Mouse (Mus musculus): Measurements from ENCODE around the gene Anapc5. TPM values are rescaled to one million over a fixed set of nuclear protein-coding genes. Genes with fewer than 3 reads are reported as not detected.

The Anapc5 gene
- polyA plus RNA-seq, 1 experiment from 2014 or later, result 293 TPM

GRCm38 (mm10) chr5:122763271-122764031, 57.7 kb downstream of the Anapc5 start:
- no peak for ATAC-seq (ENCODE audit: extremely low read depth, insufficient number of reproducible peaks, low FRiP score, low TSS enrichment)
- Histone ChIP-seq H3K9me3 (no peaks in the 10 kb centered on the region), H3K27ac (replicated peaks) (peak overlapping the region; percentile 70), H3K36me3 (peaks cover 13% of the 10 kb centered on the region), H3K9ac (peak overlapping the region; percentile 69), H3K4me1 (peaks cover 33% of the 10 kb centered on the region), H3K27me3 (replicated peaks) (no peaks in the 10 kb centered on the region), H3K4me2 (peak overlapping the region; percentile 51), H3K4me3 (0 out of 2 replicates have a peak overlapping the region, but pooled peaks have one; percentile 9)
- WGBS, result 53% methylated on average over 29 of the region's 29 CpGs

DNA sequence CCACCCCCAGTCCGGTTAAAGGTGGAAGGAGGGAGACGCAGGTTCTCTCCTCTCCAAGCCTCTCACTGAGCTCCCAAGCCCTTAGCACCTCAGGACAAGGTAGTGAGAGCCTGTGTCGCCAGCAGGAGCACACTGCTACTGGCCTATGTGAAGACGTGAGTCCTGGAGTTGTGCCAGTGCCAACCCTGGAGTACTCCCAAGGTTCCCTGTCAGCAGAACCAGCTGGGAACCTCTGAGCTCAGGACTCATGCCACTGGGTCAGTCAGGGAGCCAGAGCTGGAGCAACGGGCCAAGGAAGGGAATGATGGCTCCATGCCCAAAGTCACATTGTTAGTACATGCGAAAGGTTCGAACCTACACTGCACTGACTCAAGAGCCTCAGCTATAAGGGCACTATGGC, 64.5 kb downstream of the Anapc5 start:
- Histone ChIP-seq H3K4me1 (peaks cover 12% of the 10 kb centered on the region), H3K27ac (replicated peaks) (no peak overlapping the region), H3K9me3 (no peaks in the 10 kb centered on the region; the same call in 1 of the 2 replicates), H3K27me3 (replicated peaks) (no peaks in the 10 kb centered on the region), H3K4me3 (no peak overlapping the region), H3K36me3 (peaks cover 53% of the 10 kb centered on the region), H3K4me2 (no peak overlapping the region), H3K9ac (no peak overlapping the region)
- WGBS, result 79% methylated on average over 7 of the region's 7 CpGs
- no peak for ATAC-seq (ENCODE audit: extremely low read depth, insufficient number of reproducible peaks, low FRiP score, low TSS enrichment)

DNA sequence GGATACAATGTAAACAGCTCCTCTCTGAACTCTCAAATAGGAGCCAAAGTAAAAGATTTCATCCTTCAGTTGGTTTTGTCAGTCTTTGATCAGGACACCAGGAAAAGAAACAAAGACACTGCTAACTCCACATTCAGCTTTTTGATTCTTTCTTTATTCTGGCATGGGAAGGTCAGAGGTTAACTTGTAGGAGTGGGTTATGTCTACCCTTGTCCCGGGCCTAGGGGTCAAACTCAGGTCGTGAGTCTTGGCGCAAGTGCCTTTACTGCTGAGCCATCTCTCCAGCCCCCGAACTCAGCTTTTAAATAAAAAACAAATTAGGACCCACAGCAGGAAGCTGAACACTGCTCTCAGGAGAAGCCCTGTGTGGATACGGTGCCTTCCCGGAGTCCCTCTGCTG, 65.0 kb downstream of the Anapc5 start:
- Histone ChIP-seq H3K9me3 (no peaks in the 10 kb centered on the region; the same call in 1 of the 2 replicates), H3K27ac (replicated peaks) (no peak overlapping the region), H3K27me3 (replicated peaks) (no peaks in the 10 kb centered on the region), H3K36me3 (peaks cover 55% of the 10 kb centered on the region), H3K9ac (no peak overlapping the region), H3K4me2 (no peak overlapping the region), H3K4me1 (peaks cover 7% of the 10 kb centered on the region), H3K4me3 (no peak overlapping the region)
- 80% methylated on average over 6 of the region's 6 CpGs for WGBS
- ATAC-seq (ENCODE audit: extremely low read depth, insufficient number of reproducible peaks, low FRiP score, low TSS enrichment), result no peak

DNA sequence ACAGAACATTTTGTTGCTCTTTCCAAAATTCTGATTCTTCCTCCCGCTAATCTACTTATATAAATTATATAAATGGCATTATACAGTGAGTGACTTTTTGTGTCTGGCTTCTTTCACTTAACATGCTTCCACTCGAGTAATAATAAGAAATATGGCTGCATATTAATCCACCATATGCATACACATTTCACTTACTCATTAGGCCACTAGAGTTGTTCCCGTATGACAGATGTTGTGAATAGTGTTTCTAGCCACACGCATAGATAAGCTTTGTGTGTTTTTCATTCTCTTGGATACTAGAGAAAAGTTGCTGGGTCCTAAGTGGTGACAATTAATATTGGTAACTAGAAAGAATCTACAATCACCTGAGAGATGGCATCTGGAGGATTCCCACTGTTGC, 65.5 kb downstream of the Anapc5 start:
- peaks cover 55% of the 10 kb centered on the region for H3K36me3 ChIP-seq
- peaks cover 2% of the 10 kb centered on the region for H3K4me1 ChIP-seq
- no peak overlapping the region for H3K9ac ChIP-seq
- no peak overlapping the region for H3K4me2 ChIP-seq
- 88% methylated on average over 4 of the region's 4 CpGs for WGBS
- ATAC-seq (ENCODE audit: extremely low read depth, insufficient number of reproducible peaks, low FRiP score, low TSS enrichment), result no peak
- no peak overlapping the region for H3K27ac ChIP-seq (replicated peaks)
- no peak overlapping the region for H3K4me3 ChIP-seq
- no peaks in the 10 kb centered on the region for H3K27me3 ChIP-seq (replicated peaks)
- H3K9me3 ChIP-seq, result no peaks in the 10 kb centered on the region; the same call in 1 of the 2 replicates

- no peak overlapping the region for H3K27ac ChIP-seq (replicated peaks)
- no peak overlapping the region for H3K4me2 ChIP-seq
- no peaks in the 10 kb centered on the region; the same call in 1 of the 2 replicates for H3K9me3 ChIP-seq
- H3K36me3 ChIP-seq, result peaks cover 55% of the 10 kb centered on the region
- no peak for ATAC-seq (ENCODE audit: extremely low read depth, insufficient number of reproducible peaks, low FRiP score, low TSS enrichment)
- H3K9ac ChIP-seq, result no peak overlapping the region
- H3K4me1 ChIP-seq, result no peaks in the 10 kb centered on the region
- H3K4me3 ChIP-seq, result no peak overlapping the region
- 81% methylated on average over 16 of the region's 16 CpGs for WGBS
- H3K27me3 ChIP-seq (replicated peaks), result no peaks in the 10 kb centered on the region
Measured at GRCm38 (mm10) chr5:122754477-122754876, 66.7 kb downstream of the Anapc5 start.

GRCm38 (mm10) chr5:122747950-122748349, 73.2 kb downstream of the Anapc5 start:
- no peaks in the 10 kb centered on the region for H3K4me1 ChIP-seq
- no peaks in the 10 kb centered on the region for H3K9me3 ChIP-seq
- 69% methylated on average over 7 of the region's 7 CpGs for WGBS
- no peak overlapping the region for H3K9ac ChIP-seq
- H3K4me2 ChIP-seq, result no peak overlapping the region
- ATAC-seq (ENCODE audit: extremely low read depth, insufficient number of reproducible peaks, low FRiP score, low TSS enrichment), result no peak
- no peaks in the 10 kb centered on the region for H3K27me3 ChIP-seq (replicated peaks)
- peaks cover 58% of the 10 kb centered on the region for H3K36me3 ChIP-seq
- no peak overlapping the region for H3K27ac ChIP-seq (replicated peaks)
- no peak overlapping the region for H3K4me3 ChIP-seq

- WGBS, result 73% methylated on average over 13 of the region's 13 CpGs
- Histone ChIP-seq H3K27ac (replicated peaks) (no peak overlapping the region), H3K27me3 (replicated peaks) (no peaks in the 10 kb centered on the region), H3K4me2 (no peak overlapping the region), H3K36me3 (peaks cover 77% of the 10 kb centered on the region), H3K9ac (no peak overlapping the region), H3K4me3 (no peak overlapping the region), H3K4me1 (no peaks in the 10 kb centered on the region), H3K9me3 (no peaks in the 10 kb centered on the region)
- no peak for ATAC-seq (ENCODE audit: extremely low read depth, insufficient number of reproducible peaks, low FRiP score, low TSS enrichment)
Measured at GRCm38 (mm10) chr5:122743880-122744422, 77.2 kb downstream of the Anapc5 start.

Other genes with a start within 250 kb of the Anapc5 start
- 23.8 and 30.7 TPM in 2 replicates for gene Ift81, start 206.8 kb downstream of the Anapc5 start, polyA plus RNA-seq (2015; fragmentation: Nextera tagmentation; extraction: Ambion mirVana)
- gene P2rx7, start 177.4 kb downstream of the Anapc5 start, polyA plus RNA-seq (2015; fragmentation: Nextera tagmentation; extraction: Ambion mirVana), result 1.3 and 1.6 TPM in 2 replicates
- 14.4 and 18.8 TPM in 2 replicates for gene P2rx4, start 113.8 kb downstream of the Anapc5 start, polyA plus RNA-seq (2015; fragmentation: Nextera tagmentation; extraction: Ambion mirVana)
- gene Camkk2, start 41.9 kb downstream of the Anapc5 start, polyA plus RNA-seq (2015; fragmentation: Nextera tagmentation; extraction: Ambion mirVana), result 14.0 and 14.5 TPM in 2 replicates
- gene Rnf34, start 28.7 kb upstream of the Anapc5 start, polyA plus RNA-seq (2015; fragmentation: Nextera tagmentation; extraction: Ambion mirVana), result 26.4 and 29.8 TPM in 2 replicates
- 26.3 and 28.2 TPM in 2 replicates for gene Kdm2b, start 168.5 kb upstream of the Anapc5 start, polyA plus RNA-seq (2015; fragmentation: Nextera tagmentation; extraction: Ambion mirVana)
- gene Orai1, start 193.7 kb upstream of the Anapc5 start, polyA plus RNA-seq (2015; fragmentation: Nextera tagmentation; extraction: Ambion mirVana), result 19.1 TPM in 2 replicates
- not detected in 2 replicates for gene Morn3, start 225.7 kb upstream of the Anapc5 start, polyA plus RNA-seq (2015; fragmentation: Nextera tagmentation; extraction: Ambion mirVana)
- gene Tmem120b, start 247.1 kb upstream of the Anapc5 start, polyA plus RNA-seq (2015; fragmentation: Nextera tagmentation; extraction: Ambion mirVana), result 11.8 and 12.9 TPM in 2 replicates

Measured in heart, embryonic 13.5 days (tissue).